In genomic region chr2:68429436-68429835, GRCm38 (mm10) we compare ENCODE assay signal across 23 mouse cellular contexts. TPM values are rescaled to one million over a fixed set of nuclear protein-coding genes. Genes with fewer than 3 reads are reported as not detected.
DNase-seq lines count a peak whose midpoint lies in the region; ATAC-seq and TF ChIP-seq lines count a peak whose summit lies in the region.
"Had no signal": no experiment of that assay in that cellular context is flagged by ENCODE, and none has a peak within 500 bp of the region (broad histone marks: within the 10 kb centered on the region; RNA-seq: fewer than 3 reads in every experiment).

No protein-coding gene starts in this region.

- no peaks in the 10 kb centered on the region for H3K9me3 ChIP-seq in heart, embryonic 10.5 days
- H3K9me3 ChIP-seq in heart, postnatal 0 days (replicated peaks; ENCODE audit: control insufficient read depth, low read length), result no peaks in the 10 kb centered on the region
- no peaks in the 10 kb centered on the region for H3K9me3 ChIP-seq in midbrain, embryonic 11.5 days (ENCODE audit: control insufficient read depth, low read length)
- H3K9me3 ChIP-seq in midbrain, embryonic 16.5 days (replicated peaks; ENCODE audit: control insufficient read depth, low read length, poor library complexity, severe bottlenecking), result no peaks in the 10 kb centered on the region
- H3K9me3 ChIP-seq in limb, embryonic 12.5 days, result no peaks in the 10 kb centered on the region
- H3K9me3 ChIP-seq: embryonic facial prominence, embryonic 10.5 days; embryonic facial prominence, embryonic 12.5 days; forebrain, embryonic 13.5 days; forebrain, embryonic 15.5 days had no signal

- no peak overlapping the region for H3K4me3 ChIP-seq in heart, embryonic 10.5 days
- H3K4me3 ChIP-seq in heart, postnatal 0 days (ENCODE audit: low read depth, low read length), result no peak overlapping the region
- no peak overlapping the region for H3K4me3 ChIP-seq in midbrain, embryonic 11.5 days (ENCODE audit: low read depth, low read length)
- no peak overlapping the region for H3K4me3 ChIP-seq in midbrain, embryonic 16.5 days (ENCODE audit: low read depth, low read length)
- H3K4me3 ChIP-seq in limb, embryonic 12.5 days (replicated peaks), result no peak overlapping the region
- H3K4me3 ChIP-seq: embryonic facial prominence, embryonic 10.5 days; embryonic facial prominence, embryonic 12.5 days; forebrain, embryonic 13.5 days; forebrain, embryonic 15.5 days had no signal

- H3K4me1 ChIP-seq in heart, embryonic 10.5 days, result peaks cover 57% of the 10 kb centered on the region
- peaks cover 65% of the 10 kb centered on the region for H3K4me1 ChIP-seq in heart, postnatal 0 days (ENCODE audit: control insufficient read depth, insufficient read depth)
- H3K4me1 ChIP-seq in midbrain, embryonic 11.5 days (ENCODE audit: control insufficient read depth, insufficient read depth, low read length), result no peaks in the 10 kb centered on the region; the same call in 1 of the 2 replicates
- no peaks in the 10 kb centered on the region; the same call in 1 of the 2 replicates for H3K4me1 ChIP-seq in midbrain, embryonic 16.5 days (ENCODE audit: control insufficient read depth, insufficient read depth, low read length)
- peaks cover 32% of the 10 kb centered on the region for H3K4me1 ChIP-seq in limb, embryonic 12.5 days (replicated peaks)
- H3K4me1 ChIP-seq: embryonic facial prominence, embryonic 12.5 days had no signal

- peak overlapping the region; percentile 59; the same call in 1 of the 2 replicates for H3K27ac ChIP-seq in heart, embryonic 10.5 days
- H3K27ac ChIP-seq in heart, postnatal 0 days (ENCODE audit: low read depth), result 0 out of 2 replicates have a peak overlapping the region, but pooled peaks have one; percentile 98
- no peak overlapping the region for H3K27ac ChIP-seq in midbrain, embryonic 11.5 days (ENCODE audit: low read depth, low read length)
- no peak overlapping the region for H3K27ac ChIP-seq in midbrain, embryonic 16.5 days (ENCODE audit: low read length)
- 0 out of 2 replicates have a peak overlapping the region, but pooled peaks have one; percentile 12 for H3K27ac ChIP-seq in limb, embryonic 12.5 days
- H3K27ac ChIP-seq: embryonic facial prominence, embryonic 10.5 days; embryonic facial prominence, embryonic 12.5 days; forebrain, embryonic 13.5 days; forebrain, embryonic 15.5 days had no signal

- no peak overlapping the region for H3K4me2 ChIP-seq in heart, postnatal 0 days (ENCODE audit: low read depth, low read length)
- no peak overlapping the region for H3K4me2 ChIP-seq in midbrain, embryonic 11.5 days
- no peak overlapping the region for H3K4me2 ChIP-seq in midbrain, embryonic 16.5 days (ENCODE audit: low read length)
- no peak overlapping the region for H3K4me2 ChIP-seq in limb, embryonic 12.5 days
- H3K4me2 ChIP-seq: embryonic facial prominence, embryonic 12.5 days; forebrain, embryonic 13.5 days; forebrain, embryonic 15.5 days had no signal

- no peak for TF ChIP-seq EP300 in heart, postnatal 0 days (IDR thresholded peaks at IDR 0.05; ENCODE audit: low read depth)

- H3K27me3 ChIP-seq in heart, embryonic 10.5 days (ENCODE audit: insufficient read depth, poor library complexity, severe bottlenecking), result no peaks in the 10 kb centered on the region
- H3K27me3 ChIP-seq in heart, postnatal 0 days (ENCODE audit: control insufficient read depth, insufficient read depth, low read length), result no peaks in the 10 kb centered on the region
- H3K27me3 ChIP-seq in midbrain, embryonic 11.5 days (ENCODE audit: control insufficient read depth, insufficient read depth, low read length), result no peaks in the 10 kb centered on the region
- H3K27me3 ChIP-seq in midbrain, embryonic 16.5 days (ENCODE audit: control insufficient read depth, insufficient read depth, low read depth, low read length), result no peaks in the 10 kb centered on the region
- no peaks in the 10 kb centered on the region for H3K27me3 ChIP-seq in limb, embryonic 12.5 days
- H3K27me3 ChIP-seq: embryonic facial prominence, embryonic 12.5 days; forebrain, embryonic 13.5 days; forebrain, embryonic 15.5 days had no signal

- H3K36me3 ChIP-seq in heart, embryonic 10.5 days, result 0 out of 2 replicates have a peak, but pooled peaks cover 10% of the 10 kb centered on the region
- H3K36me3 ChIP-seq in heart, postnatal 0 days (replicated peaks; ENCODE audit: control insufficient read depth, insufficient read depth, low read length), result peaks cover 14% of the 10 kb centered on the region
- H3K36me3 ChIP-seq in midbrain, embryonic 11.5 days (ENCODE audit: control insufficient read depth, insufficient read depth, low read length), result no peaks in the 10 kb centered on the region
- H3K36me3 ChIP-seq in midbrain, embryonic 16.5 days (ENCODE audit: control insufficient read depth, insufficient read depth, low read length), result no peaks in the 10 kb centered on the region
- no peaks in the 10 kb centered on the region; the same call in 1 of the 2 replicates for H3K36me3 ChIP-seq in limb, embryonic 12.5 days
- H3K36me3 ChIP-seq: embryonic facial prominence, embryonic 10.5 days; embryonic facial prominence, embryonic 12.5 days; forebrain, embryonic 15.5 days had no signal

- DNase-seq in heart, embryonic 10.5 days (ENCODE audit: low spot score), result no peak
- DNase-seq in heart, adult 18-20 months, result no peak
- no peak for DNase-seq in heart, postnatal 0 days (ENCODE audit: low spot score)
- no peak for DNase-seq in heart, postnatal 36 days
- DNase-seq in midbrain, embryonic 11.5 days (ENCODE audit: low spot score, missing footprints), result peak; percentile 26
- DNase-seq in kidney, postnatal 4 days, result no peak
- DNase-seq: adrenal gland, adult 2 months; adrenal gland, postnatal 10 days; adrenal gland, postnatal 25 days; cerebellum, adult 11 months; cerebellum, adult 18-20 months; cerebellum, adult 8-10 months; cerebellum, adult 9-11 months; cerebellum, postnatal 14 days; cerebellum, postnatal 36 days; embryo, embryonic 11 days had no signal

- no peak overlapping the region for H3K9ac ChIP-seq in heart, postnatal 0 days (replicated peaks; ENCODE audit: low read depth, low read length)
- no peak overlapping the region for H3K9ac ChIP-seq in midbrain, embryonic 11.5 days (ENCODE audit: low read length)
- H3K9ac ChIP-seq in midbrain, embryonic 16.5 days (ENCODE audit: low read depth, low read length), result no peak overlapping the region
- no peak overlapping the region for H3K9ac ChIP-seq in limb, embryonic 12.5 days (replicated peaks)
- H3K9ac ChIP-seq: embryonic facial prominence, embryonic 12.5 days; forebrain, embryonic 13.5 days; forebrain, embryonic 15.5 days had no signal

- intact Hi-C loops in heart, postnatal 36 days (cut with DNase I), result no loop called here

- TF ChIP-seq CTCF in heart, postnatal 0 days (IDR thresholded peaks at IDR 0.05; ENCODE audit: low read depth), result no peak

- WGBS in heart, embryonic 10.5 days, result 84% methylated on average over 4 of the region's 4 CpGs
- 77% methylated on average over 4 of the region's 4 CpGs for WGBS in heart, postnatal 0 days
- WGBS in midbrain, embryonic 11.5 days, result 90% methylated on average over 4 of the region's 4 CpGs
- 93% methylated on average over 4 of the region's 4 CpGs for WGBS in midbrain, embryonic 16.5 days
- 75% methylated on average over 4 of the region's 4 CpGs for WGBS in limb, embryonic 12.5 days

- no peak for ATAC-seq in heart, postnatal 0 days (ENCODE audit: insufficient read depth, low read depth)
- ATAC-seq in midbrain, embryonic 11.5 days (ENCODE audit: low FRiP score), result no peak
- ATAC-seq in midbrain, embryonic 16.5 days, result no peak
- ATAC-seq in limb, embryonic 12.5 days (ENCODE audit: insufficient number of reproducible peaks, insufficient read depth, low FRiP score, low TSS enrichment, low read depth), result no peak
- ATAC-seq: forebrain, embryonic 13.5 days; forebrain, embryonic 15.5 days had no signal

RNA-seq across cellular contexts. Expression of gene Stk39, which starts 42.6 kb away (rescaled TPM):
- 45.2 and 51.3 TPM in 2 replicates for polyA plus RNA-seq in heart, embryonic 10.5 days (2016; fragmentation: Nextera tagmentation; extraction: Ambion mirVana)
- total RNA-seq in heart, adult 18-20 months (2021), result 10 to 100 TPM; 88.1 to 97.1 TPM
- total RNA-seq in heart, postnatal 0 days (2014; rRNA removed; ENCODE audit: low replicate concordance), result 81.8 and 84.5 TPM in 2 replicates
- 83.9 and 93.2 TPM in 2 replicates for polyA plus RNA-seq in heart, postnatal 0 days (2015; fragmentation: Nextera tagmentation; extraction: Ambion mirVana)
- total RNA-seq in heart, postnatal 36 days (2021), result 10 to 100 TPM; 67.5 to 80.3 TPM
- polyA plus RNA-seq in midbrain, embryonic 11.5 days (2014; fragmentation: Nextera tagmentation; extraction: Ambion mirVana), result 51.9 and 52.5 TPM in 2 replicates
- 21.4 and 22.2 TPM in 2 replicates for polyA plus RNA-seq in midbrain, embryonic 16.5 days (2015; fragmentation: Nextera tagmentation; extraction: Ambion mirVana)
- 18.5 and 21.2 TPM in 2 replicates for polyA plus RNA-seq in limb, embryonic 12.5 days (2016; fragmentation: Nextera tagmentation; extraction: Ambion mirVana)
- total RNA-seq: MEL had no signal

Comparison
In these comparisons a context has a peak if more than half of its experiments do, and no peak if none do; other contexts are left out.
1. H3K27ac ChIP-seq: peak in heart, embryonic 10.5 days (single experiment), heart, postnatal 0 days (single experiment) and limb, embryonic 12.5 days (single experiment); none in midbrain, embryonic 11.5 days (single experiment) and midbrain, embryonic 16.5 days (single experiment).